Mouse (Mus musculus): ENCODE measurements around the gene Adgre4. TPM values are rescaled to one million over a fixed set of nuclear protein-coding genes. Genes with fewer than 3 reads are reported as not detected.
"Not testable (repeated sequence)": the region's sequence is repeated elsewhere in the genome, so short reads cannot be mapped to it uniquely, and the experiment has no call there.

Adgre4 gene
- polyA plus RNA-seq, 1 experiment from 2014 or later = 0.58 TPM

- not testable (repeated sequence) for H3K27me3 ChIP-seq (ENCODE audit: control insufficient read depth, insufficient read depth, low read length); H3K36me3 ChIP-seq (ENCODE audit: control insufficient read depth, insufficient read depth); H3K9me3 ChIP-seq (replicated peaks; ENCODE audit: control insufficient read depth, low read length); H3K4me1 ChIP-seq (ENCODE audit: control insufficient read depth, insufficient read depth, low read length); ATAC-seq (replicated peaks; ENCODE audit: extremely low read depth, insufficient read depth, low FRiP score)
- Histone ChIP-seq H3K9ac (ENCODE audit: low read length) (peak overlapping the region; percentile 62), H3K4me2 (ENCODE audit: low read depth, low read length) (peak overlapping the region; percentile 66), H3K4me3 (ENCODE audit: low read length) (peak overlapping the region; percentile 58), H3K27ac (ENCODE audit: low read length) (peak overlapping the region; percentile 66; the same call in 1 of the 2 replicates)
- 10% methylated on average over 6 of the region's 8 CpGs for WGBS
Observed at GRCm38 (mm10) chr17:55892406-55892955, 142.7 kb downstream of the Adgre4 start.

GRCm38 (mm10) chr17:55903087-55903486, 153.3 kb downstream of the Adgre4 start:
- Histone ChIP-seq H3K4me2 (ENCODE audit: low read depth, low read length) (no peak overlapping the region), H3K9ac (ENCODE audit: low read length) (no peak overlapping the region), H3K4me3 (ENCODE audit: low read length) (no peak overlapping the region), H3K36me3 (ENCODE audit: control insufficient read depth, insufficient read depth) (peaks cover 12% of the 10 kb centered on the region), H3K27ac (ENCODE audit: low read length) (no peak overlapping the region), H3K4me1 (ENCODE audit: control insufficient read depth, insufficient read depth, low read length) (no peaks in the 10 kb centered on the region), H3K9me3 (replicated peaks; ENCODE audit: control insufficient read depth, low read length) (peaks cover 10% of the 10 kb centered on the region), H3K27me3 (ENCODE audit: control insufficient read depth, insufficient read depth, low read length) (no peaks in the 10 kb centered on the region)
- ATAC-seq (replicated peaks; ENCODE audit: extremely low read depth, insufficient read depth, low FRiP score) = no peak
- WGBS = 62% methylated on average over 2 of the region's 2 CpGs

Other genes starting within 250 kb of the Adgre4 start
- not detected in 2 replicates for gene Vmn2r118, start 124.8 kb upstream of the Adgre4 start, polyA plus RNA-seq (2015; fragmentation: Nextera tagmentation; extraction: Ambion mirVana)
- gene Pot1b, start 37.4 kb upstream of the Adgre4 start, polyA plus RNA-seq (2015; fragmentation: Nextera tagmentation; extraction: Ambion mirVana) = 4.4 and 5.7 TPM in 2 replicates
- gene Zfp119a, start 128.9 kb downstream of the Adgre4 start, polyA plus RNA-seq (2015; fragmentation: Nextera tagmentation; extraction: Ambion mirVana) = 6.1 and 7.0 TPM in 2 replicates
- 9.2 and 10.1 TPM in 2 replicates for gene Zfp959, start 142.1 kb downstream of the Adgre4 start, polyA plus RNA-seq (2015; fragmentation: Nextera tagmentation; extraction: Ambion mirVana)
- gene Zfp119b, start 199.5 kb downstream of the Adgre4 start, polyA plus RNA-seq (2015; fragmentation: Nextera tagmentation; extraction: Ambion mirVana) = 4.9 and 6.5 TPM in 2 replicates
- gene Ebi3, start 202.7 kb downstream of the Adgre4 start, polyA plus RNA-seq (2015; fragmentation: Nextera tagmentation; extraction: Ambion mirVana) = 1.4 and 1.7 TPM in 2 replicates
- 18.4 and 19.3 TPM in 2 replicates for gene Yju2, start 209.1 kb downstream of the Adgre4 start, polyA plus RNA-seq (2015; fragmentation: Nextera tagmentation; extraction: Ambion mirVana)
- gene Shd, start 220.5 kb downstream of the Adgre4 start, polyA plus RNA-seq (2015; fragmentation: Nextera tagmentation; extraction: Ambion mirVana) = 6.6 and 6.9 TPM in 2 replicates
- gene Fsd1, start 236.5 kb downstream of the Adgre4 start, polyA plus RNA-seq (2015; fragmentation: Nextera tagmentation; extraction: Ambion mirVana) = 2.3 and 3.5 TPM in 2 replicates

Measured in heart, embryonic 16.5 days (tissue).